Mouse (Mus musculus) heart, adult 2 months (tissue): ENCODE data around the gene Ribc2. TPM values are rescaled to one million over a fixed set of nuclear protein-coding genes. Genes with fewer than 3 reads are reported as not detected.

Source experiments
- DNase-seq, 2 experiments: peaks; one replicate each; pipeline ENCODE4 v3.0.0; 2021
- H3K27ac ChIP-seq: fragments of 200-600 bp; 2 replicates; pipeline ENCODE4 v1.8.1; 2022
- H3K27me3 ChIP-seq: fragments of 200-500 bp; 2 replicates; pipeline ENCODE4 v1.6.1; 2012; ENCODE audit warnings: mild to moderate bottlenecking, low read length, inconsistent platforms, mixed read lengths; ENCODE audit not compliant: control insufficient read depth, insufficient read depth
- H3K36me3 ChIP-seq: fragments of 200-500 bp; 2 replicates; pipeline ENCODE4 v1.6.1; 2012; ENCODE audit warnings: low read length, inconsistent platforms; ENCODE audit not compliant: control insufficient read depth, insufficient read depth
- H3K4me1 ChIP-seq: fragments of 200-500 bp; 2 replicates; pipeline ENCODE4 v1.6.1; 2011; ENCODE audit warnings: low read length; ENCODE audit not compliant: control insufficient read depth, insufficient read depth
- H3K4me3 ChIP-seq: fragments of 200-600 bp; 2 replicates; pipeline ENCODE4 v1.8.1; 2022
- H3K79me2 ChIP-seq: fragments of 200-500 bp; replicated peaks from 2 replicates; pipeline ENCODE4 v1.6.1; 2012; ENCODE audit warnings: mild to moderate bottlenecking, inconsistent platforms, low read length, moderate library complexity, mixed read lengths; ENCODE audit not compliant: control insufficient read depth, insufficient read depth
- H3K9ac ChIP-seq: fragments of 200-500 bp; 2 replicates; pipeline ENCODE4 v1.6.1; 2012; ENCODE audit warnings: low read depth, mild to moderate bottlenecking, control low read depth, inconsistent platforms, low read length, mixed read lengths
- CTCF ChIP-seq: fragments of 200-600 bp; IDR thresholded peaks from 2 replicates; pipeline ENCODE4 v1.8.1; 2022; ENCODE audit warnings: antibody characterized with exemption, mild to moderate bottlenecking, moderate library complexity
- EP300 ChIP-seq: fragments of 200-500 bp; IDR thresholded peaks from 2 replicates; pipeline ENCODE4 v1.6.1; 2011; ENCODE audit warnings: low read depth, low read length, control low read depth; ENCODE audit not compliant: insufficient read depth
- POLR2A ChIP-seq: fragments of 200-500 bp; IDR thresholded peaks from 2 replicates; pipeline ENCODE4 v1.6.1; 2011; ENCODE audit warnings: mild to moderate bottlenecking, low read depth, low read length, control low read depth; ENCODE audit not compliant: insufficient read depth
- WGBS: fragments of 180-500 bp; shearing (Covaris S2); methylation state at CpG from one replicate; pipeline ENCODE4 v1.1.7; 2018; 5-methylcytosine and 5-hydroxymethylcytosine counted together
- intact Hi-C: fragments of 180-260 bp; cut with DNase I; formaldehyde crosslinking; loops from one replicate; pipeline ENCODE4 v1.15.1; 2025
- long read RNA-seq: library from polyadenylated mRNA; stranded (forward); transcript quantifications from one replicate; pipeline ENCODE4 v2.0.0, GENCODE M21; 2021
- polyA plus RNA-seq: library from polyadenylated mRNA; depleted of rRNA; stranded (reverse); fragments of >200 nt; gene quantifications from 2 replicates; pipeline ENCODE4 v1.2.3, GENCODE M21; 2012; rRNA removed
- total RNA-seq, 2 experiments: library from RNA; stranded (reverse); gene quantifications; 2 replicates each; pipeline ENCODE4 v1.2.3; 2021

Ribc2 gene
- not detected for total RNA-seq
- 0.14 TPM in 1 of 2 replicates, not detected in the other for polyA plus RNA-seq
- long read RNA-seq: 0 reads

DNA sequence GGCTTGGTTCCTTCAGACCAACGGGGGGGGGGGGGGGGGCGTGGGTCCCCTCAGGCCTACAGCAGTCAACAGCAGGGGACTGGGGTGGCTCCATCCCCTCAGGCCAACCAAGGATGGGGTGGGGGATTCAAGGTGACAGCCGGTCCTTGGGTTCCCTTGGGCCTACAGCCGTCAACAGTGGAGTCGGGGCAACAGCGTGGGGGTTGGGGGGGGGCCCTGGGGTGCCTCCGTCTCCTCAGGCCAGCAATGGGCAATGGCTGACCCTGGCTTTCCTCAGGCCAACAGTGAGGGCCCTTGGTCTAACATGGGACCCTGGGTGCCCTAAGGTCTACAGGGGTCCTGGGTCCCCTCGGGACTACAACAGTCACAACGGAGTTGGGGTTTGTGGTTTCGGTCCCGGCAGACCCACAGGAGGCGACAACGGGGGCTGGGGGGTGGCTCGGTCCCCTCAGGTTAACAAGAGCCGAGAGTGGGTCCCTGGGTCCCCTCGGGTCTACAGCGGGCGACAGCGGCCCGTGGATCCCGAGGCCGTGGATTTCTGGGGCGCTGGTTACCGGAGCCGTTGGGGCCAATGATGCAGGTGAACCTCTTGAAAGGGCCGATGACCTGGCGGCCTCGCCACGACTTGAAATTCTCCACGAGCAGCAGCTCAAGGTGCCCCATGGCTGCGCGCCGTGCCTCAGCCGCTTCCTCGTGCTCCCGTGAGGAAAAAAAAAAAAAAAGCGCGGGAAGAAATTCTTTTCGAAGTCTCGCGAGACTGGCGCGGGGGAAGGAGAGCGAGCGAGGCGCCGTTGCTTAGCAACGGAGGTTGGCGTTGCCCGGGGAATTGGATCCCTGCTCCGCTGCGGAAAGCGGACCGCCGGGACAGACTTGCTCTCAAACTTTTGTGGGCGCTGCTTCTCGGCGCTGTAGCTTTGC lies at the start of gene Ribc2, which contains the start of gene Smc1b:
Ribc2 (plus strand) TSS at position 804 of the 918 bp plus-strand sequence.
Smc1b (minus strand) TSS at position 690 of the 918 bp plus-strand sequence.
- DNase-seq: peak; percentile 43 to 46
- Histone ChIP-seq H3K36me3 (no peaks in the 10 kb centered on the region), H3K27ac (no peak within 1 kb of the TSS), H3K4me3 (no peak within 1 kb of the TSS), H3K9ac (no peak within 1 kb of the TSS), H3K4me1 (no peaks in the 10 kb centered on the region), H3K79me2 (no peaks in the 10 kb centered on the region), H3K27me3 (peaks cover 2% of the 10 kb centered on the region; the same call in 1 of the 2 replicates)
- 32% methylated on average over 58 of the region's 58 CpGs for WGBS
- TF ChIP-seq CTCF (no peak), EP300 (no peak), POLR2A (no peak)
- intact Hi-C loops: no loop called here

DNA sequence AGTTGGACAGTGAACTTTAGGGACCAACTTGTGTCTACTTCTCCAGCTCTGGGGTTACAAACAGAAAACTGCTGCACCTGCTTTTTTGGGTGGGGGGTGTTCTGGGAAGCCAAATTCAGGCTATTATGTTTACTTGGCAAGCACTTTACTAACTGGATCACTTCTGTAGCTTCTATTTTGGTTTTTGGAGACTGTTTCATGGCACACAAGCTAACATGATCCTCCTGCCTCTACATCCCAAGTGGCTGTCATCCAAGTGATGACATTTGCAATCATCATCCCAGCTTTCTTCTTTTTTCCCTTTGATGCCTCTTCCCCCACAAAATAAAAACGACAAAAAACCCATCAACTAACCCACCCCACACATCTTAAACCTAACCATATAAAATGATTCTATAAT lies 46.2 kb upstream of the Ribc2 start:
- TF ChIP-seq CTCF (no peak), POLR2A (no peak), EP300 (no peak)
- WGBS: 41% methylated on average over 1 of the region's 1 CpGs
- no peak overlapping the region for H3K27ac ChIP-seq
- intact Hi-C loops: no loop called here
- no peak for DNase-seq
- no peaks in the 10 kb centered on the region for H3K4me1 ChIP-seq
- H3K27me3 ChIP-seq: no peaks in the 10 kb centered on the region
- H3K4me3 ChIP-seq: no peak overlapping the region
- no peak overlapping the region for H3K9ac ChIP-seq
- no peaks in the 10 kb centered on the region for H3K79me2 ChIP-seq
- no peaks in the 10 kb centered on the region for H3K36me3 ChIP-seq

DNA sequence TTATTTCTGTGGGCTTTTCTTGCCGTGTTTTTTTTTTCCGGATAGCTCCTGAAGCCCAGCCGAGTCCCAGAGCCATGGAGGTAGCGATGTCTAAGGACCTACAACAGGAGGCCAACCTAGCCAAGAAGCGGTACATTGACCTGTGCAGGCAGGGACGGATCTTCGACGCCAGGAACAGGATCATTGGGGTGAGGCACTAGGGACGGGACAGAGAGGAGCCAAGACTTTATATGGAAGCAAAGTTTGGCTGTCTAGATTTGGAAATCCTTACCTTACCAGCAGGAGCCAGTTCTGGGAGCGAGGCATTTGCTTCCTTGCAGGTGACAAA lies 279 bp downstream of the Ribc2 start:
- Histone ChIP-seq H3K27ac (no peak overlapping the region), H3K4me1 (no peaks in the 10 kb centered on the region), H3K9ac (no peak overlapping the region), H3K79me2 (no peaks in the 10 kb centered on the region), H3K4me3 (no peak overlapping the region), H3K27me3 (peaks cover 2% of the 10 kb centered on the region; the same call in 1 of the 2 replicates), H3K36me3 (no peaks in the 10 kb centered on the region)
- no peak for DNase-seq
- intact Hi-C loops: no loop called here
- TF ChIP-seq EP300 (no peak), POLR2A (no peak), CTCF (no peak)
- WGBS: 23% methylated on average over 10 of the region's 10 CpGs

DNA sequence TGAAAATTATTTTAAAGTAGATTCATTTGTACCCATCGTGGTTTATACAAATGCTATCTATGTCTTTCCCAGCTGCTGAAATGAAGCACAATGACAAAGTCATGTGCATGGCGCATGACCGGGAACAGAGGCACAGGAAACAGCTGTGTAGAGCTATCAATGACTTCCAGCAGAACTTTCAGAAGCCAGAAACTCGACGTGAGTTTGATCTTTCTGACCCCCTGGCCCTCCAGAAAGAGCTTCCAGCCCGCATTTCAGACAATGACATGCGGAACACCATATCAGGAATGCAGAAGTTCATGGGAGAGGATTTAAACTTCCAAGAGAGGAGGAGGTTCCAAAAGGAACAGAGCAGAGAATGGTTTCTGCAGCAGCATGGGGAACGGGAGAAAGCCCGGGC lies 3.3 kb downstream of the Ribc2 start:
- WGBS: 15% methylated on average over 9 of the region's 9 CpGs

DNA sequence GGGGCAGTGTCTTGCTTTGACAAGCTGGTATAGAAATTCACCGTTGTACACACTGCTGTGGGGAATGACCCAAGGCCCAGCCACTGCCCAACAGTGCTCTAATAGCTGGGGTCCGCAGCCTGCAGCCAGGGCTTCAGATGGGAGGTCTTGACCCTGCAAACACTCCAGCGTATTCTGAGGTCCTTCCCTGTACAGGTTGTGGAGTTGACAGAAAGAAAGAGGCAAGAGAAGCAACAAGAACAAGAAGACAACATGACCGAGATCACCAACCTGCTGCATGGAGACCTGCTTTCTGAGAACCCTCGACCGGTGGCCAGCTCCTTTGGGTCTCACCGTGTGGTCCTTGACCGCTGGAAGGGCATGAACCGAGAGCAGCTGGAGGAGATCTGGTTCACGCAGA lies 9.4 kb downstream of the Ribc2 start:
- no peak for TF ChIP-seq EP300
- no peak for TF ChIP-seq POLR2A
- TF ChIP-seq CTCF: no peak
- WGBS: 86% methylated on average over 10 of the region's 10 CpGs
- Histone ChIP-seq H3K27me3 (no peaks in the 10 kb centered on the region), H3K9ac (no peak overlapping the region), H3K36me3 (no peaks in the 10 kb centered on the region), H3K4me1 (no peaks in the 10 kb centered on the region), H3K79me2 (no peaks in the 10 kb centered on the region), H3K27ac (no peak overlapping the region), H3K4me3 (no peak overlapping the region)
- intact Hi-C loops: no loop called here
- DNase-seq: no peak

More for the DNA sequence above, 3.3 kb downstream of the Ribc2 start:
- Histone ChIP-seq H3K27me3 (peaks cover 2% of the 10 kb centered on the region; the same call in 1 of the 2 replicates), H3K4me3 (no peak overlapping the region), H3K27ac (no peak overlapping the region), H3K9ac (no peak overlapping the region), H3K79me2 (no peaks in the 10 kb centered on the region), H3K4me1 (no peaks in the 10 kb centered on the region), H3K36me3 (no peaks in the 10 kb centered on the region)
- no peak for DNase-seq
- intact Hi-C loops: no loop called here
- TF ChIP-seq EP300 (no peak), CTCF (no peak), POLR2A (no peak)

DNA sequence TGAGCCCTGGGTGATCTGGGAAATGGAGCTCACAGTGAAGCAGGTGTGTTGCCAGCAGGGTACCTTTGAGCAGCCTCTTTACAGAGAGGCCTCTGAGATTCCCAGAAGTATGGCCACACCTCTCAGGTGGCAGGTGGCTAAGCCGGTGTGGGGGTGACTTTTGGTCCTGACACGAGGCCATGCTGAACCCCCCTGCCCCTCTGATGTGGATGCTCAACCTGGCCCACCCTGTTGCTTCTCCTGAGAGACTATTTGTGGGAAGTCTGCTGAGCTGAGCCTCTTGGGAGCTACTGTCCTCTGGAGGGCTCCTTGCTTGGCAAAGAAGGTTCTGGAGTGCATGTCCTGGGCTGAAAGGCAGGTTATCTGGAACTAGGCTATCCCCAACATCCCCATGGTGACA lies 10.6 kb downstream of the Ribc2 start:
- Histone ChIP-seq H3K27me3 (no peaks in the 10 kb centered on the region), H3K27ac (no peak overlapping the region), H3K9ac (no peak overlapping the region), H3K4me1 (no peaks in the 10 kb centered on the region), H3K4me3 (no peak overlapping the region), H3K79me2 (no peaks in the 10 kb centered on the region), H3K36me3 (no peaks in the 10 kb centered on the region)
- DNase-seq: no peak
- WGBS: 62% methylated on average over 2 of the region's 2 CpGs
- TF ChIP-seq POLR2A (no peak), CTCF (no peak)
- intact Hi-C loops: no loop called here
